Mouse (Mus musculus): ENCODE measurements around the gene Ddr2. TPM values are rescaled to one million over a fixed set of nuclear protein-coding genes. Genes with fewer than 3 reads are reported as not detected.

Ddr2 gene
- polyA plus RNA-seq, 1 experiment from 2014 or later: 7.9 TPM

- H3K4me1 ChIP-seq (replicated peaks; ENCODE audit: control insufficient read depth, insufficient read depth, low read length): no peaks in the 10 kb centered on the region
- no peak overlapping the region for H3K4me2 ChIP-seq (ENCODE audit: low read length)
- H3K27ac ChIP-seq (ENCODE audit: low read length): no peak overlapping the region
- no peak overlapping the region for H3K9ac ChIP-seq (replicated peaks; ENCODE audit: low read depth, low read length)
- no peak for ATAC-seq
- no peaks in the 10 kb centered on the region for H3K9me3 ChIP-seq (ENCODE audit: control insufficient read depth, low read length)
- no peak overlapping the region for H3K4me3 ChIP-seq (replicated peaks; ENCODE audit: low read length)
- peaks cover 4% of the 10 kb centered on the region for H3K36me3 ChIP-seq (ENCODE audit: control insufficient read depth, insufficient read depth)
- WGBS: 87% methylated on average over 9 of the region's 9 CpGs
- H3K27me3 ChIP-seq (replicated peaks; ENCODE audit: control insufficient read depth, insufficient read depth, low read length): no peaks in the 10 kb centered on the region
Measured at GRCm38 (mm10) chr1:170147651-170148448, 37.3 kb upstream of the Ddr2 start.

DNA sequence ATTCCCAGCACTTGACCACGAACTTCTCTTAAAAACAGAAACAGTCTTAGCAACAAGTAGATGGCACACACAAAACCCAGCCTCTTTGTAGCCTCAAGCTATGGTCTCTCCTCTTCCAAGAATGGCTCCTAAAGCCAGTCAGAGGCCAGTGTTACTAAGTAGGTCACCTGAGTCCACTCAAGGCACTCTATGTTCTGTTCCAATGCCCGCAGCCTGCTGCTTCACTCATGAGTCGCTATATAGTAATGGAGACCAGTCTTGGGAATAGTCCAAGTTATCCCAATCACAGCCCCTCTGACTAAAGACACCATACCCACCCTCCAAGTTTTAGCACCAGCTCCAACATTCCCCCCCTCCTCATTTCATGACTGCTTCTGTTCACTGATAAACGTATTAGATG, 35.0 kb upstream of the Ddr2 start:
- Histone ChIP-seq H3K4me3 (replicated peaks; ENCODE audit: low read length) (no peak overlapping the region), H3K27ac (ENCODE audit: low read length) (no peak overlapping the region), H3K4me1 (replicated peaks; ENCODE audit: control insufficient read depth, insufficient read depth, low read length) (no peaks in the 10 kb centered on the region), H3K4me2 (ENCODE audit: low read length) (no peak overlapping the region), H3K27me3 (replicated peaks; ENCODE audit: control insufficient read depth, insufficient read depth, low read length) (no peaks in the 10 kb centered on the region), H3K9me3 (ENCODE audit: control insufficient read depth, low read length) (no peaks in the 10 kb centered on the region), H3K9ac (replicated peaks; ENCODE audit: low read depth, low read length) (no peak overlapping the region), H3K36me3 (ENCODE audit: control insufficient read depth, insufficient read depth) (peaks cover 11% of the 10 kb centered on the region)
- no peak for ATAC-seq
- WGBS: 90% methylated on average over 4 of the region's 4 CpGs

DNA sequence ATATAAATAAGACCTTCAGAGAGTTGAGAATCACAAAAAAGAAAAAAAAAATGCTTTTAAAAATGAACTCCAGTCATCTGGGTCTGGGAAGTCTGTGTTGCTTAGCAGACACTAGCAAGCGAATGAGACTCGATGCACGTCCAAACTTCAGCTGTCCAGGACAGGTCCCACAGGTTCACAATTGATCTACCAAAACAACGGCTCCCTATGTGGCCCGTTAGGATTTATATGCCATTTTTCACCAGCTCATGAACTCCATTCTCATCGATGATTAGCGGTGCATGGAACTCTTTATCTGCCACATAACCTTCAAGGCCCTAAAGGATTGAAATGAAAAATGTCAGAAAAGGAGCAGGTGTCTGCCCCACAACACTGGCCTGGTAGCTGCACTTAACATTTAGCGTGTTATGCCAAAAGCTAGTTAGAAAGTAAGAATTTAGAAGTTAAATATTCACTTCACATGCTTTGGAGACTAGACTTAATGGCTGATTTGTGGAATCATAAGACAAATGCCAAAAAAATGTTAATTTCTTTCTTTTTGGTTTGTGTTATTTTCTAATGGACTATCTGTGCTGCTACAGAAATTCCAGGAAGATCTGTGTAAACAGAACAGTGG, 31.8 kb upstream of the Ddr2 start:
- Histone ChIP-seq H3K27ac (ENCODE audit: low read length) (no peak overlapping the region), H3K4me2 (ENCODE audit: low read length) (no peak overlapping the region), H3K36me3 (ENCODE audit: control insufficient read depth, insufficient read depth) (peaks cover 11% of the 10 kb centered on the region), H3K9me3 (ENCODE audit: control insufficient read depth, low read length) (no peaks in the 10 kb centered on the region), H3K4me3 (replicated peaks; ENCODE audit: low read length) (no peak overlapping the region), H3K27me3 (replicated peaks; ENCODE audit: control insufficient read depth, insufficient read depth, low read length) (no peaks in the 10 kb centered on the region), H3K9ac (replicated peaks; ENCODE audit: low read depth, low read length) (no peak overlapping the region), H3K4me1 (replicated peaks; ENCODE audit: control insufficient read depth, insufficient read depth, low read length) (no peaks in the 10 kb centered on the region)
- 74% methylated on average over 8 of the region's 8 CpGs for WGBS
- ATAC-seq: no peak

DNA sequence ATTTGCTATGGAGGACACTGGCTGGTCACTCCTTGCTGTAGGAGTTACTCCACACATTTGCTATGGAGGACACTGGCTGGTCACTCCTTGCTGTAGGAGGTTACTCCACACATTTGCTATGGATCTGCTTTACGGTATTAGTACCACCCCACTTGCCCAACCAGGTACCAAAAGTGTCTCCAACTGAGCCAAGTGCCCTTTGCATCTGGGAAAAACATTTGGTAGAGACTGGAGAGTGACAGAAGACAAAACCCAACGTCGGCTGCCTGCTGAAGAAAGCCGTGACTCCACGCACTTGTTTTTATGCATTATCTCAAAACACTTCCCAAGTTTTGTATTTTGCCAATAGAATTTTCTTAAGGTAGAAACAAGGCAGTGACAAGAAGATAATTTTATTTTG, 31.1 kb upstream of the Ddr2 start:
- 92% methylated on average over 5 of the region's 5 CpGs for WGBS
- no peaks in the 10 kb centered on the region for H3K4me1 ChIP-seq (replicated peaks; ENCODE audit: control insufficient read depth, insufficient read depth, low read length)

GRCm38 (mm10) chr1:170136351-170137009, 25.9 kb upstream of the Ddr2 start:
- ATAC-seq: peak; percentile 78
- no peaks in the 10 kb centered on the region for H3K9me3 ChIP-seq (ENCODE audit: control insufficient read depth, low read length)
- no peak overlapping the region for H3K4me2 ChIP-seq (ENCODE audit: low read length)
- H3K9ac ChIP-seq (replicated peaks; ENCODE audit: low read depth, low read length): no peak overlapping the region
- no peaks in the 10 kb centered on the region for H3K36me3 ChIP-seq (ENCODE audit: control insufficient read depth, insufficient read depth)
- no peak overlapping the region for H3K4me3 ChIP-seq (replicated peaks; ENCODE audit: low read length)
- no peak overlapping the region for H3K27ac ChIP-seq (ENCODE audit: low read length)
- H3K27me3 ChIP-seq (replicated peaks; ENCODE audit: control insufficient read depth, insufficient read depth, low read length): no peaks in the 10 kb centered on the region
- 28% methylated on average over 7 of the region's 7 CpGs for WGBS
- no peaks in the 10 kb centered on the region for H3K4me1 ChIP-seq (replicated peaks; ENCODE audit: control insufficient read depth, insufficient read depth, low read length)

More for the DNA sequence above, 31.1 kb upstream of the Ddr2 start:
- H3K4me3 ChIP-seq (replicated peaks; ENCODE audit: low read length): no peak overlapping the region
- no peak overlapping the region for H3K4me2 ChIP-seq (ENCODE audit: low read length)
- no peak overlapping the region for H3K27ac ChIP-seq (ENCODE audit: low read length)
- H3K27me3 ChIP-seq (replicated peaks; ENCODE audit: control insufficient read depth, insufficient read depth, low read length): no peaks in the 10 kb centered on the region
- no peak overlapping the region for H3K9ac ChIP-seq (replicated peaks; ENCODE audit: low read depth, low read length)
- peaks cover 11% of the 10 kb centered on the region for H3K36me3 ChIP-seq (ENCODE audit: control insufficient read depth, insufficient read depth)
- no peaks in the 10 kb centered on the region for H3K9me3 ChIP-seq (ENCODE audit: control insufficient read depth, low read length)
- no peak for ATAC-seq

DNA sequence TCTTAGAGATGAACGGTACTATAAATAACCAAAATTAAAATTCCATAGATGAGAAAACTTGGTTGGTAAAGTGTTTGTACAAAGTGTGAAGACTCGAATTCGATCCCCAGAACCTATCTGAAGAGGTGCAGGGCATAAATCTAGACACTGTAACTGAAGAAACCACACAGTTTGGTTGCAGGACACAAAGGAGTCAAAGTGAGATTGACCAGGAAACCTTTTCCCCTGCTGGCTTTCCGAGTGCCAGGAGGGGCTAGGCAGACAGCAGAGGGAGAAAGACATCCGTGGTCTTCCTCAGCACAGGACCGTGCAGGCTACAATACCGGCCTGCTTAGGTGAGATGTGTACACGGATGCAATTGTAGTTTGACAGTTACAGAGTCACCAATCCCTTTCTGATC, 23.7 kb upstream of the Ddr2 start:
- H3K36me3 ChIP-seq (ENCODE audit: control insufficient read depth, insufficient read depth): no peaks in the 10 kb centered on the region
- no peak overlapping the region for H3K27ac ChIP-seq (ENCODE audit: low read length)
- WGBS: 85% methylated on average over 8 of the region's 8 CpGs
- no peaks in the 10 kb centered on the region for H3K4me1 ChIP-seq (replicated peaks; ENCODE audit: control insufficient read depth, insufficient read depth, low read length)
- no peak overlapping the region for H3K4me3 ChIP-seq (replicated peaks; ENCODE audit: low read length)
- ATAC-seq: no peak
- H3K9ac ChIP-seq (replicated peaks; ENCODE audit: low read depth, low read length): no peak overlapping the region
- H3K27me3 ChIP-seq (replicated peaks; ENCODE audit: control insufficient read depth, insufficient read depth, low read length): no peaks in the 10 kb centered on the region
- H3K9me3 ChIP-seq (ENCODE audit: control insufficient read depth, low read length): no peaks in the 10 kb centered on the region
- H3K4me2 ChIP-seq (ENCODE audit: low read length): no peak overlapping the region

GRCm38 (mm10) chr1:170130962-170131361, 20.4 kb upstream of the Ddr2 start:
- no peaks in the 10 kb centered on the region for H3K36me3 ChIP-seq (ENCODE audit: control insufficient read depth, insufficient read depth)
- H3K4me2 ChIP-seq (ENCODE audit: low read length): no peak overlapping the region
- H3K4me3 ChIP-seq (replicated peaks; ENCODE audit: low read length): no peak overlapping the region
- ATAC-seq: no peak
- H3K4me1 ChIP-seq (replicated peaks; ENCODE audit: control insufficient read depth, insufficient read depth, low read length): no peaks in the 10 kb centered on the region
- H3K9ac ChIP-seq (replicated peaks; ENCODE audit: low read depth, low read length): no peak overlapping the region
- no peak overlapping the region for H3K27ac ChIP-seq (ENCODE audit: low read length)
- no peaks in the 10 kb centered on the region for H3K9me3 ChIP-seq (ENCODE audit: control insufficient read depth, low read length)
- no peaks in the 10 kb centered on the region for H3K27me3 ChIP-seq (replicated peaks; ENCODE audit: control insufficient read depth, insufficient read depth, low read length)
- WGBS: 53% methylated on average over 3 of the region's 3 CpGs

DNA sequence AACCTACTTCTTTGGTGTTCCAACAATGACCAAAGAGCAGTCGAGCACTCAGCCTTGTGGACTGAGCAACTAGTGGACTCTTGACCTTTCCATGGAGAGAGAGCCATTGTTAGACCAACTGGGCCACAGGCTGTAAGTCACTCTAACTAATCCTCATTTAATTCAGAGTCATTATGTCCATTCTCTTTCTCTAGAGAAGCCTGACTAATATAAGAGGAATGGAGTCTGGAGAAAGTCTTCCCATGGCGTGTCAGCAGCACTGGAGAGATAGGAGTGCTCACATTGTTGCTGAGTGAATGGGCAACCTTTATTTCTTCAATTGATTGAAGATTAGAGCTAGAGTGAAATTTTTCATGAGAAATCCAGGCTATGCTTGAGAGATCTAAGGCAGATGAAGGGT, 14.1 kb upstream of the Ddr2 start:
- no peak for ATAC-seq
- 21% methylated on average over 2 of the region's 2 CpGs for WGBS
- H3K36me3 ChIP-seq (ENCODE audit: control insufficient read depth, insufficient read depth): no peaks in the 10 kb centered on the region
- no peak overlapping the region for H3K27ac ChIP-seq (ENCODE audit: low read length)
- no peak overlapping the region for H3K4me2 ChIP-seq (ENCODE audit: low read length)
- no peaks in the 10 kb centered on the region for H3K4me1 ChIP-seq (replicated peaks; ENCODE audit: control insufficient read depth, insufficient read depth, low read length)
- H3K9me3 ChIP-seq (ENCODE audit: control insufficient read depth, low read length): no peaks in the 10 kb centered on the region
- H3K4me3 ChIP-seq (replicated peaks; ENCODE audit: low read length): no peak overlapping the region
- H3K9ac ChIP-seq (replicated peaks; ENCODE audit: low read depth, low read length): no peak overlapping the region
- no peaks in the 10 kb centered on the region for H3K27me3 ChIP-seq (replicated peaks; ENCODE audit: control insufficient read depth, insufficient read depth, low read length)

- Histone ChIP-seq H3K9ac (replicated peaks; ENCODE audit: low read depth, low read length) (no peak overlapping the region), H3K36me3 (ENCODE audit: control insufficient read depth, insufficient read depth) (no peaks in the 10 kb centered on the region), H3K4me1 (replicated peaks; ENCODE audit: control insufficient read depth, insufficient read depth, low read length) (no peaks in the 10 kb centered on the region; the same call in 1 of the 2 replicates), H3K4me2 (ENCODE audit: low read length) (no peak overlapping the region), H3K27me3 (replicated peaks; ENCODE audit: control insufficient read depth, insufficient read depth, low read length) (no peaks in the 10 kb centered on the region), H3K9me3 (ENCODE audit: control insufficient read depth, low read length) (no peaks in the 10 kb centered on the region), H3K27ac (ENCODE audit: low read length) (no peak overlapping the region), H3K4me3 (replicated peaks; ENCODE audit: low read length) (no peak overlapping the region)
- 88% methylated on average over 6 of the region's 6 CpGs for WGBS
- ATAC-seq: no peak
Measured at GRCm38 (mm10) chr1:170113616-170114015, 3.1 kb upstream of the Ddr2 start.
